Mouse (Mus musculus) lung, adult 2 months (tissue): ENCODE measurements around the gene Apbb2. TPM values are rescaled to one million over a fixed set of nuclear protein-coding genes. Genes with fewer than 3 reads are reported as not detected.

Source experiments
- DNase-seq: peaks from one replicate; pipeline ENCODE4 v3.0.0; 2022
- H3K4me1 ChIP-seq: fragments of 200-500 bp; 2 replicates; pipeline ENCODE4 v1.6.1; 2011; ENCODE audit warnings: low read length; ENCODE audit not compliant: control insufficient read depth, insufficient read depth
- H3K4me3 ChIP-seq: fragments of 200-500 bp; replicated peaks from 2 replicates; pipeline ENCODE3; 2011; ENCODE audit warnings: low read depth, mild to moderate bottlenecking, control low read depth, low read length; ENCODE audit errors: extremely low read depth
- CTCF ChIP-seq: fragments of 200-500 bp; IDR thresholded peaks from 2 replicates; pipeline ENCODE4 v1.5.1; 2011; ENCODE audit warnings: mild to moderate bottlenecking, low read length, control low read depth; ENCODE audit not compliant: insufficient read depth
- POLR2A ChIP-seq: fragments of 200-500 bp; IDR thresholded peaks from 2 replicates; pipeline ENCODE4 v1.6.1; 2011; ENCODE audit warnings: low read depth, mild to moderate bottlenecking, control low read depth, low read length, borderline replicate concordance; ENCODE audit errors: extremely low read depth
- WGBS: fragments of 180-500 bp; shearing (Covaris S2); methylation state at CpG from one replicate; pipeline ENCODE4 v1.1.7; 2018; 5-methylcytosine and 5-hydroxymethylcytosine counted together
- polyA plus RNA-seq: library from polyadenylated mRNA; depleted of rRNA; stranded (reverse); fragments of >200 nt; gene quantifications from 2 replicates; pipeline ENCODE4 v1.2.3, GENCODE M21; 2012

Apbb2 gene
- polyA plus RNA-seq, 1 experiment, result 24.6 TPM

- WGBS, result 97% methylated on average over 7 of the region's 7 CpGs
- Histone ChIP-seq H3K4me3 (no peak overlapping the region), H3K4me1 (peaks cover 29% of the 10 kb centered on the region)
- no peak for TF ChIP-seq POLR2A
- no peak for TF ChIP-seq CTCF
- no peak for DNase-seq
Observed at GRCm38 (mm10) chr5:66499621-66500020, 119.0 kb downstream of the Apbb2 start.

DNA sequence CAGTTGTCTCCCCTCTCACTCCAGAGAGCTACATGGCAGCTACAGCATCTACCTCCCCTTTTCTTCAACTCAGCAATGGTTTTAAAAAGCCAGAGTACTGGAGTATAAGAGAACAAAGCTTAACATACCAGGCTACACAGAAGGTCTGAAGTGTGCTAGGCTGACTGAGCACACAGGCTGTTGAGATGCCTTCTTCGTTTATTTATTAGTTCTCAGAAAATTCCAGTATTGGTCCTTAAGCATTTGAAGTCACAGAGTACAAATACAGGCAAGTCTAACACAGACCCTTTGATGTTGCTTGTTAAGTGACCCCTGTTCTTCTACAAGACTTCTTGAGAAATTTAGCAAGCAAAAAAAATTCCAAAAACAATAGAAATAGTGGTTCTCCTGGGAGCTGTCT, 120.4 kb downstream of the Apbb2 start:
- TF ChIP-seq CTCF (no peak), POLR2A (no peak)
- H3K4me1 ChIP-seq, result peaks cover 16% of the 10 kb centered on the region
- no peak overlapping the region for H3K4me3 ChIP-seq
- DNase-seq, result no peak
- WGBS, result 56% methylated on average over 1 of the region's 1 CpGs

DNA sequence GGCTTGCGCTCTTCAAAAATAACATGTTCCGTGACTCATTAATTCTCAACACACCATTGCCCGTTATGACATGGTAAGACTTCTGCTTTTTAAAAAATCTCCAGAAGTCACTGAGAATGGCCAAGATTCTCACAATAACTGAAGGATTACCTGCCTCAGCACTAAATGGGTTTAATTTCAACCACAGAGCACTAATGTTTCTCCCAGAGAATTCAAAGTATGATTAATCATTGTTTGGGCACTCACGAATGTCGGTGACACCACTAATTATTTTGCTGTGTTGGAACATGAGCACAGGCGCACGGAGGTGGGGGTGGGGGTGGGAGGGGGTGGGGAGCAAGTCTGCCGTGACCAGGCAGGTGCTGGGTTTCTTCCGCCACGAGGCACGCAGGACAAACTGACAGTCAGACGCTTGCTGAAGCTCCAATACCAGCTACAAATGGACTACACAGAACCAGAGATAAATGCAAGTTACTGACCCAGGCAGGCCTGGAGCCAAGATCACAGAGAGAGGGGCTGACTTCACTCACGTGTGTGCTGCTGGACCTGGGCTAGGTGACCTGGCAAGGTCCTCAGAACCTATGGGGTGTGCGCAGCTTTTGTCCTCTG, 121.0 kb downstream of the Apbb2 start:
- no peak for TF ChIP-seq CTCF
- TF ChIP-seq POLR2A, result no peak
- no peak overlapping the region for H3K4me3 ChIP-seq
- DNase-seq, result peak; percentile 45
- 45% methylated on average over 14 of the region's 14 CpGs for WGBS
- peaks cover 16% of the 10 kb centered on the region for H3K4me1 ChIP-seq

DNA sequence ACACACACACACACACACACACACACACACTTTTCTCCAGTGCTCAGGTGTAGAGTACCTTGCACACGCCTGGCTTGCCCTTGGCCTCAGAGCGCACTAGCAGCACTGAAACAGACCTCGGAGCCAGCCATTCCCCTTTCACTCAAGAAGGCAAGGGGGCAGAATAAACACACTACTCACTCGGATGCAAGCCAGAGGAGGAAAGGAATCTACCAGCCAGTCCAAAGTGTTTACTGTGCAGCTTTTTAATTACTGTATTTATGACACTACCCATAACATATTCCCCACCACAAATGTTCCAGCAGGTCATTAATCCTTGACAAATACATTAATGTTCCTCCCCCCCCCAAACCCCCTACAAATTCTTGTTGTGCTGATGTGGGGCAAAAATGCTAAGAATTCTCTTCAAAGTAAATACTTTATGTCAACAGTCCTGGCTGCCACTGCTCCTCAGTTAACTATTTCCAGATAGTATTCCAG, 121.7 kb downstream of the Apbb2 start:
- TF ChIP-seq POLR2A (no peak), CTCF (no peak)
- Histone ChIP-seq H3K4me3 (no peak overlapping the region), H3K4me1 (peaks cover 16% of the 10 kb centered on the region)
- DNase-seq, result no peak
- WGBS, result 20% methylated on average over 4 of the region's 4 CpGs

DNA sequence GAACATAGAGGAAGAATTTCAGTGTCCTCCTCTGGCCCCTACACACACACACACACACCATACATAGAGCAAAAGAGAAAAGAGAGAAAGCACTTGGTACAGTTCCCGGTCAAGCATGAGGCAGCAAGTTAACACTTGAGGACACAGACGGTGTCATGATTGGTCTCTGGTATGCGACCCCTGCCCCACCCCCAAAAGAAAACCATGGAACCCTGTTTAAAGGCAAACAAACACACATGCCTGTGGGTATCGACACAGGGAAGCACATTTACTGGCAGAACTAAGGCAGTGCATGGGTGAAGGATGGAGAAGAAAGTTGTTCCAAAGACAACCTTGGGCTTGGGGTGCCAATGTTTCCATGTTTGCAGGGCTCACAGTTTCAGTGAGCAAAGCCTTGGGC, 123.9 kb downstream of the Apbb2 start:
- no peak for TF ChIP-seq CTCF
- no peak for TF ChIP-seq POLR2A
- Histone ChIP-seq H3K4me3 (no peak overlapping the region), H3K4me1 (peaks cover 16% of the 10 kb centered on the region)
- 63% methylated on average over 4 of the region's 4 CpGs for WGBS
- no peak for DNase-seq

DNA sequence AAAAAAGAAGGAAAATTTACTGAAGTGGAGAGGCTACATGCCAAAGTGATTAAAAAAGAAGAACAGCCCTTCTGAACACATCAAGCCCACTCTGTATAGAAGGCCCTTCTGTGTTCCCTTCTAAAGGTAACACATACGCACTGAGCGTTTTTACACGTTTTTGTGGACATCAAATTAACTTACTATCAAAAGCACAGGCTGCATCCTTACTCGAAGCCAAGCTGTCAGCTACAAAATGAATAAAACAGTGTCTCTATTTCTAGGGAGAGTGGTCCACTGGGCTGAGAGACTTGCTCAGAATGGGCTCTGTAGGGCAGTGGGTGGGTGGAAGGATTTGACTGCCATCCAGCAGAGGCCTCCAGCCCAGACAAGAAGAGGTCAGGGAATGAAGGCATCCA, 126.0 kb downstream of the Apbb2 start:
- DNase-seq, result no peak
- H3K4me3 ChIP-seq, result no peak overlapping the region
- TF ChIP-seq POLR2A (no peak), CTCF (no peak)
- WGBS, result 70% methylated on average over 4 of the region's 4 CpGs
- peaks cover 12% of the 10 kb centered on the region for H3K4me1 ChIP-seq

- no peak overlapping the region for H3K4me3 ChIP-seq
- DNase-seq, result no peak
- 80% methylated on average over 14 of the region's 14 CpGs for WGBS
Observed at GRCm38 (mm10) chr5:66491907-66492562, 126.5 kb downstream of the Apbb2 start.

GRCm38 (mm10) chr5:66486028-66486427, 132.6 kb downstream of the Apbb2 start:
- TF ChIP-seq CTCF (no peak), POLR2A (no peak)
- WGBS, result 75% methylated on average over 7 of the region's 7 CpGs
- H3K4me3 ChIP-seq, result no peak overlapping the region
- DNase-seq, result no peak
- no peaks in the 10 kb centered on the region for H3K4me1 ChIP-seq

More at GRCm38 (mm10) chr5:66491907-66492562, 126.5 kb downstream of the Apbb2 start:
- H3K4me1 ChIP-seq, result peaks cover 12% of the 10 kb centered on the region
- TF ChIP-seq POLR2A (no peak), CTCF (no peak)

GRCm38 (mm10) chr5:66476266-66476665, 142.3 kb downstream of the Apbb2 start:
- 74% methylated on average over 10 of the region's 10 CpGs for WGBS
- H3K4me3 ChIP-seq, result no peak overlapping the region
- H3K4me1 ChIP-seq, result peaks cover 5% of the 10 kb centered on the region
- TF ChIP-seq POLR2A, result no peak
- no peak for TF ChIP-seq CTCF
- no peak for DNase-seq

DNA sequence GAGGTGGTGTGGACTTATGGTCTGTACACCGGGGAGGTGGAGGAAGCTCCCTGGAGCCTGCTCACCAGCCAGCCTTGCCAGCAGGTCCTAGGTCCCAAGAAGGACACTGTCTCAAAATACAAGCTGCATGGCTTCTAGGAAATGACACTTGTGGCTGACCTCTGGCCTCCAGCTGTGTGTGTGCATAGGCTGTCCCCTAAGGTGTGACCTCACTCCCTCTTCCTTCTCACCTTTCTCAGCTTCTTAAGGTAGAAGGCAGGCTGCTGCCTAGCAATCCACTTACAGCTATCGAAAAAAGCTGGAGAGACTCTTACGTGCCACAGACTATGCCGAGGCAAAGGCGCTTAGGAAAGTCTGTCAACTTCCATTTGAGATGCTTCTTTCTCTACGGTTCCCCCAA, 142.8 kb downstream of the Apbb2 start:
- no peak overlapping the region for H3K4me3 ChIP-seq
- no peak for TF ChIP-seq CTCF
- no peak for TF ChIP-seq POLR2A
- DNase-seq, result no peak
- 64% methylated on average over 6 of the region's 6 CpGs for WGBS
- peaks cover 5% of the 10 kb centered on the region for H3K4me1 ChIP-seq
